Mouse (Mus musculus) CD4-positive helper T cell, adult 2 months (primary cell): Measurements from ENCODE around the gene Sec14l2.
A peak's percentile ranks its signal among the peaks of the same experiment; 100 is the strongest.

Experiments
- DNase-seq: peaks from one replicate; pipeline ENCODE4 v3.0.0-alpha.2; 2012; ENCODE audit warnings: low read depth, missing footprints, low spot score

Sec14l2 gene

DNA sequence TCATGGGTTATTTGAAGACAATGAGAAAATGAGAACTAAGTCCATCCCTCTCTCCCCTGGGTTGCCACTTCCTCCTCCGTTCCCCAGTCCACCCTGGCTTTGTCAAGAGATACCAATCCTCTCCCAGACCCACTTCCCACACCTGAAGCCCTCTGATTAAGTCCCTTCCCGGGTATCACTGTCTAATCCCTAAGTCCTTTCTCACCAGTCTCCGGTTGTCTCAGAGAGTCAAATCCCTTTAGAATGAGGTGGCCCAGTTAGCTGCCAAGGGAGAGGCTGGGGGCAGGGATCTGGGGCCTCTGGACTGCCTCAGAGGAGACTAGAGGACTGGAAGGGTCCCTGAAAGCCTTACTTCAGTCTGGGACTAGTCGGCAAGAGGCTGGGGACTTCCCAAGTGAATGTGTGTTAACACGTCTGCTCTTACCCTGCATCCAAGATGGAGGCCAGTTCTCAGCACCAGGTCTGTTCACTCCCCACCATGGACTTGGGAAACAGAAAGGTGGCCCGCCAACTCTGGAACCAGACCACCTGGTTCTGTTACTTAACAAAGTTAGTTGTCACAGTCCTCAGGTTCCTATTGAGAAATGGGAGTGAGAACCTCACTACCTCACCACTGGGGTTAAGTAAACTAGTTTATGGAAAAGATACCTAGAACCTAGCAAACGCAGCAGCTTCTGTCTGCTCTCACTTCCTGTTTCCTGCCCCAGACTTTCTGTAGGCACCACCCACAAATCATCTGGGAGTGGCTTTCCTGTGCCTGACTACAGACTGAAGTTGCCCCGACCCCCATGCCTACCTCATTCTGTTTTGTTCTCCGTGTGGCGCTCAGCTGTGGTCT is at the start of gene Sec14l2:
TSS of gene Sec14l2 (minus strand) at position 674 of the 838 bp plus-strand sequence.
- DNase-seq = peak; percentile 75

GRCm38 (mm10) chr11:4166467-4167090 is 43.4 kb upstream of the Sec14l2 start:
- DNase-seq = no peak

GRCm38 (mm10) chr11:4164701-4165100 is 41.5 kb upstream of the Sec14l2 start:
- DNase-seq = no peak

GRCm38 (mm10) chr11:4160758-4161480 is 37.7 kb upstream of the Sec14l2 start:
- DNase-seq = no peak

GRCm38 (mm10) chr11:4159808-4160708 is 36.8 kb upstream of the Sec14l2 start, which contains the start of the genes Ccdc157 and Sf3a1:
Gene Ccdc157 (minus strand): TSS chr11:4160293.
Gene Sf3a1 (plus strand): TSS chr11:4160350.
- peak; percentile 96 for DNase-seq

- DNase-seq = no peak
Observed at GRCm38 (mm10) chr11:4158676-4159075, 35.5 kb upstream of the Sec14l2 start.

GRCm38 (mm10) chr11:4155641-4156040 is 32.4 kb upstream of the Sec14l2 start:
- no peak for DNase-seq

- no peak for DNase-seq
Observed at GRCm38 (mm10) chr11:4153694-4154093, 30.5 kb upstream of the Sec14l2 start.

DNA sequence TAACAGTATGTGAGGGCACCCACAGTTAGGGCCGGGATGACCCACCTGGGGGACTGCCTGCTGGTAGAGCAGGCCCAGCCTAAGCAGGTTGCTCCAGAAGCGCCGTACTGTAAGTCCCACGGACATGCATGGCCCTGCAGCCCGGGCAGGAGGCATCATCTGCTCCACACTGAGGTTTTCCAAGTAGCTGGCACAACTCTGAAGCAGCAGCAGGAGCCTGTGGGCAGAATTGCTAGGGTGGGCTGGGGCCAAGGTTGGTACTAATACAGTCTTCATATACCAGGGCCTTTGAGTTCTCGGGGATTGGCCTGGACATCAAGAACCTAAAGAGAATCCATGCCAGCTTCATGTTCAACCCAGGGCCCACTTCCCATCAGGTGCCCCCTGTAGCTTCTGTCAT is 26.7 kb upstream of the Sec14l2 start:
- no peak for DNase-seq

DNA sequence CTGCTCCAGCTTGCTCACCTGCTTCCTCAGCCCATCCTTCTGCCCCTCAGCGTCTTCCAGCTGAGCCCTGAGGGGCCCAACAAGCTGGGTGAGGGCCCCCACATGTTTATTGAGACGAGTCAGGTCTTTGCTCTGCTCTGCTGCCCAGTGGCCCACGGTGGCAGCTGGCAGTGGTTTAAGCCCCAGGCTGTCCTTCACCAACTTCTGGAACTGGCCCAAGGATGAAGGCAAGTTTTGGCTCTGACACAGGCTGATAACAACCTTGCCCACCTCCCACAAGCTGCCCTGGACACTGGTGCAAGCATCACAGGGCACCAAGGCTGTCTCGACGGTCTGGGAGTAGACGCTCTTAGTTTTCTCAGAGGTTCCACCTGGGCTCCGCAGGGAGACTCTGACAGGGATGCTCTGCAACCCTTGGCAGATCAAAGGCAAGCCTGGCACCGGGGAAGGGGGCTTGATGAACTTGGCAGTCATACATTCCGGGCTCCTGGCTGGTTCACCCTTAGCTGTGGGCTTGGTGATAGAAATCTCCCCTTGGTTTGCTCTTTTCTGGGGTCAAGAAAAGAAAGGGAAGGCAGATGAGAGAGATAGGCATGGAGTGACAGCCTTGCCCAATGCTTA is 25.4 kb upstream of the Sec14l2 start:
- DNase-seq = no peak

- no peak for DNase-seq
Observed at GRCm38 (mm10) chr11:4148120-4148519, 24.9 kb upstream of the Sec14l2 start.

DNA sequence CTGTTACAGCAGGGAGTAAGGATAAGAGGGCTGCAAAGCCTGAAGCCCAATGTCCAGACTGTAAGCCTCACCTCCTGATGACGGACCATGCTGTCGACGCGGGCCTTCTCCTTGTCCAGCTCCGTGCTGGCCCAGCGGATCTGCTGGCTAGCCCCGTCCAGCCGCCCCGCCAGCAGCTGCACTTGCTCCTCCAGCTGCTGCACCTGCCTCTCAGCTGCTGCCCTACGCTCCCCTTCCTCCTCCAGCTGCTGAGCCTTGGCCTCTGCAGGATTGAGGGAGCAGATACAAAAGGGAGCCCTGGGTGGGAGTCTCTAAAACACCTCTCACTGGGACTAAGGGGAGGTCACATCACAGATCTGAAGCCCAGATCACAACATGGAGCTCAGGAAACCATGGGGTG is 23.9 kb upstream of the Sec14l2 start:
- no peak for DNase-seq

GRCm38 (mm10) chr11:4146381-4146780 is 23.2 kb upstream of the Sec14l2 start:
- DNase-seq = no peak

DNA sequence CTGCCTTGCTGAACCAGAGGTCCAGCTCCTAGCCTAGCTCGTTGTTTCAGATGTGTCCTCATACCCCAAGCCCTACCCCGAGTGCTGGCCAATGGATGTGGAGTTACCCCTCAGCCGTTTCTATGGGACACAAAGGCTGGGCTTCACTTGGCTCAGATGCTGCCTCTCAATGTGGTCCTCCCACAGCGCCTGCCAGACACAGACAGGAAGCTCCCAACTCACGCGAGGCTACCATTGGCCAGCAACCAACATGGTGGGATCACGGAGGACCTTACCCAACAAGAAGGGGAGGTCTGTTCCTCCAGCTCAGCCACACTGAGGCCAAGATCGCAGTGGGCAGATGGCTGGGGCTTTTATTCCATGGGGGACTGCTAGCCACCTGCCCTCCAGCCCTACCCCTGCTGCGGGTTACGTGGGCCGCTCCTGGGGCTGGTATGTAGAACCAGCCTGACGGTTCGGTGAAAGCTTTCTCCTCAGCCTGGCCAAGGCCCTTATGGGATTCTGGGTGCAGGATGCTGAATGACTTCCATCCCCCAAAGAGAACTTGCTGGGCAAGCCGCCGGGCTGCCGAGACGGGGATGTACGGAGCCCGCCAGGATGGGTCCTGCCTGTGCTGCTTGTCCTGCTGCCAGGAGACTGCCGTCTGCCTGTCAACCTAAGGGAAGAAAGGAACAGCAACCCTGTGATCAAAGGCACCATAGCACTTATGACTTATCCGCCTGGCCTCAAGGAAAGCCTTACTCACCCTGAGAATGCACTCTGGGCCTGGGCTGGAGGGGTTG is 20.3 kb upstream of the Sec14l2 start:
- DNase-seq = no peak

DNA sequence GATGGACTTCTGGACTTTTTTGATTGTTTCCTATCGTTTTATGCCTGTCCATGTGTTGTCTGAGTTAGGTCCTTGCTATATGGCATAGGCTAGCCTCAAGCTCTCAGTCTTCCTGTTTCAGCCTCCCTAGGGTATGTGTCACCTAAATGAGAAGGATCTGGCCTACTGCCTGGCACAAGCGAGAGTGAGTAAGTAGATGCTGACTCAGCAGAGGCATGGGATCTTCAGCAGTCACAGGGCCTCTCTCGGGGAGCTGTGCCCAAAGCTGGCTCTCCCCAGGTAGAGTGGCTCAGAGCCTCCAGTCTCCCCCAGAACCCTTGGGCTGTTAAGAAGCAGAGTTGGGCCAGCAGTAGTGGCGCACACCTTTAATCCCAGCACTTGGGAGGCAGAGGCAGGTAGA is 19.1 kb upstream of the Sec14l2 start:
- DNase-seq = no peak

DNA sequence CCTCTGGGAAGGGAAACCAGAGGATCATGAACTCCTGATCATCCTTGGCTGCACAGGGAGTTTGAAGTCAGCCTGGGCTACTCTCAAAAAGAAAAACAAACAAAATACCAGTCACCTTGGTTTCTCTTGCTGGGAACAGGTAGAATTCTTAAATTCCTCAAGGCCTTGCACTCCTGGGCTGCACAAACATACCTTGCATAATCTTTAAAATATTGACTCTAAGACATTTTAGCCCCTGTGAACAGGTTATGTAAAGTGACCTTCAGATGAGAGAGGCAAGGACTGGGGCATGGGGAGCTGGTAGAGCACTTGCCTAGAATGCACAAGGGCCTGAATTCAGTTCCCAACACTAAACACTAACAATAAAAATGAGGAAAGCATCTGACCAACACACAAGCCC is 18.3 kb upstream of the Sec14l2 start:
- DNase-seq = no peak

GRCm38 (mm10) chr11:4138964-4139363 is 15.7 kb upstream of the Sec14l2 start:
- no peak for DNase-seq

DNA sequence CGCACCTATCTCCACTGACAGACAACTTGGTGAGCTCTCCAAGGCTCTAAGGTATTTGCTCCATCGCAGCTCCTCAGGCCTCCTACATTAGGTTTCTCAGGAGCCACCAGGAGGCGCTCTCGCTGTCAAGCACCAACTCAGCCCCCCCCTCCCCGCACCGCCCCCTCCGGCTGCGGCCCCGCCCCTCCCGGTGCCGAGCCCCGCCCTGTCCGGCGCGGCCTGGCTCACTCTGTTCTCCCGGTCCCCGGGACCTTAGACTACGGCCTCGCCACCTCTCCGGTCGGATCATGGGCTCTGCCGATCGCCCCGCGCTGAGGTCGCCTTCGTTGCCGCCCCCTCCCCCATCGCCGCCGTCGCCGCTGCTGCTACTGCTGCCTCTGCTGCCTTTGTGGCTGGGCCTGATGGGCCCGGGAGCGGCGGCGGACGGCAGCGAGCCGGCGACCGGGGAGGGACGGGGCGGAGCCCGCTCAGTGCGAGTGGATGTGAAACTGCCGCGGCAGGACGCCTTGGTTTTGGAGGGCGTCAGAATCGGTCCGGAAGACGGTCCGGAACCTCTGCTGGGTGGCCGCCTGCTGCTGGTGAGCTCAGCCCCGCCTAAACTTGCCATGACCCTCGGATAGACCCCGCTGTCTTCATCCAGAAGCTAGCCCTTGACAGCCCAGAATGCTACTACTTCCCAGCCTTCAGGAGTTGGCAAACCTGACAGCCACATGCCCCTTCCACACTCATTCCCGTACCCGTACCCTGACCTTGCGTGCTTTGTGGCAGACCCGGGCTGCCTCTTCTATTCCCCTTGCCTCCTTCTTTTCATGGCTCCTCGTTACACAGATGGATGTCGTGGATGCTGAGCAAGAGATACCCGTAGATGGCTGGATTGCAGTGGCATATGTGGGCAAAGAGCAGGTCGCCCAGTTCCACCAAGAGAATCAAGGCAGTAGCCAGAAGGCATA is 12.0 kb upstream of the Sec14l2 start, which contains the start of gene Rnf215:
TSS of gene Rnf215 (plus strand) at position 217 of the 950 bp plus-strand sequence.
- DNase-seq = peak; percentile 88

GRCm38 (mm10) chr11:4134400-4134799 is 11.2 kb upstream of the Sec14l2 start:
- DNase-seq = no peak
